Mouse (Mus musculus) intestine, postnatal 0 days (tissue): Measurements from ENCODE around the gene Usp38. TPM values are rescaled to one million over a fixed set of nuclear protein-coding genes. Genes with fewer than 3 reads are reported as not detected.
A peak's percentile ranks its signal among the peaks of the same experiment; 100 is the strongest.

ENCODE experiments used
- ATAC-seq: fragments of 200-750 bp; cut with Nextera tagmentation; 2 replicates; pipeline ENCODE4 v1.8.0; 2017; ENCODE audit warnings: mild to moderate bottlenecking, moderate TSS enrichment, moderate library complexity
- H3K27ac ChIP-seq: fragments of 300-500 bp; sonication (generic); 2 replicates; pipeline ENCODE4 v1.5.1; 2014; ENCODE audit warnings: mild to moderate bottlenecking, low read depth, low read length, moderate library complexity
- H3K27me3 ChIP-seq: fragments of 300-500 bp; sonication (generic); replicated peaks from 2 replicates; pipeline ENCODE4 v1.6.1; 2014; ENCODE audit warnings: low read length, mixed read lengths; ENCODE audit not compliant: control insufficient read depth, insufficient read depth
- H3K36me3 ChIP-seq: fragments of 300-500 bp; sonication (generic); 2 replicates; pipeline ENCODE4 v1.6.1; 2014; ENCODE audit warnings: mild to moderate bottlenecking, moderate library complexity; ENCODE audit not compliant: control insufficient read depth, insufficient read depth
- H3K4me1 ChIP-seq: fragments of 300-500 bp; sonication (generic); replicated peaks from 2 replicates; pipeline ENCODE4 v1.6.1; 2014; ENCODE audit warnings: antibody characterized with exemption, low read length, mixed read lengths; ENCODE audit not compliant: control insufficient read depth, insufficient read depth
- H3K4me2 ChIP-seq: fragments of 300-500 bp; sonication (generic); replicated peaks from 2 replicates; pipeline ENCODE4 v1.6.1; 2014; ENCODE audit warnings: low read depth, mild to moderate bottlenecking, moderate library complexity
- H3K4me3 ChIP-seq: fragments of 300-500 bp; sonication (generic); 2 replicates; pipeline ENCODE4 v1.5.1; 2014; ENCODE audit warnings: low read depth, low read length
- H3K9ac ChIP-seq: fragments of 300-500 bp; sonication (generic); 2 replicates; pipeline ENCODE4 v1.6.1; 2014; ENCODE audit warnings: mild to moderate bottlenecking, low read depth, low read length
- H3K9me3 ChIP-seq: fragments of 300-500 bp; sonication (generic); 2 replicates; pipeline ENCODE4 v1.6.1; 2016; ENCODE audit warnings: mixed run types; ENCODE audit not compliant: control insufficient read depth
- CTCF ChIP-seq: sonication (generic); IDR thresholded peaks from 2 replicates; pipeline ENCODE4 v1.5.1; 2016; ENCODE audit warnings: low read depth, mild to moderate bottlenecking, control low read depth, antibody characterized with exemption, moderate library complexity
- WGBS: fragments of 180-500 bp; shearing (Covaris S2); extraction: QIAGEN DNeasy Blood & Tissue Kit; methylation state at CpG from one replicate; pipeline ENCODE4 v1.1.7; 2014; 5-methylcytosine and 5-hydroxymethylcytosine counted together
- polyA plus RNA-seq: library from polyadenylated mRNA; unstranded; fragments of >200 nt; fragmentation: Nextera tagmentation; extraction: Ambion mirVana; gene quantifications from 2 replicates; pipeline ENCODE4 v1.2.1, GENCODE M21; 2015

Gene Usp38
- polyA plus RNA-seq, 1 experiment from 2014 or later: 9.4 TPM

DNA sequence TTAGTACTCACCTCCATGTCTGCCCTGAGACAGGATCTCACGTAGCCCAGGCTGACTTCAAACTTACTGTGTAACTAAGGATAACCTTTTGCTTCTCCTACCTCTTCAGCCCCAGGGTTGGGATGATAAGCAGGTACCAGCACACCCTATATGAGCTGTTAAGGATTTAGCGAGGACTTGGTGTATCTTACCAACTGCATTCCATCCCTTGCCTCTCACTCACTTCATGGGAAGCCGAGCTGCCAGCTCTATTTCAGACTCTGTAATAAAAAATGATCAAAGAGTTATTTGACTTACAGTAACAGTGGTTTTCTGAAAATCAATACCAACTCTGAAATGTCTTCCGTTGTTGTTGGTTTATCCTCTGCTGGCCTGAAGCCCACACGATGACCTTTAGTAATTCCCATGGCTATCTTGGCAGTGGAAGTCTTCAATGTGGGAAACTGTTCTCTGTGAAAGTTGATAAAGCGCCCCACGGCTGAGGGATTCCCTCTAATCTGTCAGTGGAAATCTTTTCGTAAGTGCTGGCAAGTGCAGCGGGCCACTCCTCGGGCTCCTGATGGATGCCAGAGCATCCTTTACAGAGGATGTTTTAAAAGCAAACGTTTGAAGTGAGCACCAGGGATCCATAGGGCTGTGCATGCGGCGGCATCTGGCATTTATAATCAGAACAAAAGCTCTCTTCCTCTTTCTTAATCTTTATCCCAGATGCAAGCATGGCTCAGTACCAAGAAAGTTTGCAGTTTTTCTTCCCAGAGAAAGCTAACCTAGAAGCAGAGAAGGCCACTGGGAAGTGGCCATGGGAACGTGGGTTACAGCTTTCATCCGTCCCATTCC, 76.7 kb downstream of the Usp38 start:
- TF ChIP-seq CTCF: no peak
- no peak for ATAC-seq
- no peak overlapping the region for H3K4me3 ChIP-seq
- H3K27ac ChIP-seq: no peak overlapping the region
- H3K9ac ChIP-seq: no peak overlapping the region
- no peaks in the 10 kb centered on the region for H3K4me1 ChIP-seq
- H3K27me3 ChIP-seq: no peaks in the 10 kb centered on the region
- H3K9me3 ChIP-seq: no peaks in the 10 kb centered on the region
- 49% methylated on average over 15 of the region's 15 CpGs for WGBS
- H3K36me3 ChIP-seq: no peaks in the 10 kb centered on the region
- 0 out of 2 replicates have a peak overlapping the region, but pooled peaks have one; percentile 17 for H3K4me2 ChIP-seq

Other genes starting within 250 kb of the Usp38 start
- gene Gab1, start 134.4 kb downstream of the Usp38 start, polyA plus RNA-seq: 8.9 and 9.1 TPM in 2 replicates